Mouse (Mus musculus) brown adipose tissue, adult 24 weeks (tissue): ENCODE results near the gene 9530068E07Rik. TPM values are rescaled to one million over a fixed set of nuclear protein-coding genes. Genes with fewer than 3 reads are reported as not detected.

Experiments used
- H3K27ac ChIP-seq: fragments of 200-500 bp; replicated peaks from 2 replicates; pipeline ENCODE4 v1.5.1; 2012; ENCODE audit warnings: low read depth, mild to moderate bottlenecking, low read length
- H3K4me1 ChIP-seq: fragments of 200-500 bp; 2 replicates; pipeline ENCODE4 v1.6.1; 2012; ENCODE audit warnings: low read length, mixed read lengths; ENCODE audit not compliant: control insufficient read depth, insufficient read depth, insufficient read length
- H3K4me3 ChIP-seq: fragments of 200-500 bp; 2 replicates; pipeline ENCODE4 v1.5.1; 2012; ENCODE audit warnings: low read depth, mild to moderate bottlenecking, low read length, moderate library complexity; ENCODE audit not compliant: insufficient read depth
- polyA plus RNA-seq: library from polyadenylated mRNA; stranded (reverse); fragments of >200 nt; gene quantifications from 2 replicates; pipeline ENCODE4 v1.2.4, GENCODE M21; 2012; ENCODE audit not compliant: missing spikeins, insufficient read depth, insufficient read length

The 9530068E07Rik gene
- polyA plus RNA-seq, 1 experiment = 69.6 TPM

GRCm38 (mm10) chr11:52429440-52429839 is 33.2 kb downstream of the 9530068E07Rik start:
- H3K4me3 ChIP-seq = no peak overlapping the region

GRCm38 (mm10) chr11:52431594-52431993 is 35.4 kb downstream of the 9530068E07Rik start:
- no peak overlapping the region for H3K4me3 ChIP-seq
- no peaks in the 10 kb centered on the region for H3K4me1 ChIP-seq

More at GRCm38 (mm10) chr11:52429440-52429839, 33.2 kb downstream of the 9530068E07Rik start:
- Histone ChIP-seq H3K27ac (no peak overlapping the region), H3K4me1 (no peaks in the 10 kb centered on the region)

DNA sequence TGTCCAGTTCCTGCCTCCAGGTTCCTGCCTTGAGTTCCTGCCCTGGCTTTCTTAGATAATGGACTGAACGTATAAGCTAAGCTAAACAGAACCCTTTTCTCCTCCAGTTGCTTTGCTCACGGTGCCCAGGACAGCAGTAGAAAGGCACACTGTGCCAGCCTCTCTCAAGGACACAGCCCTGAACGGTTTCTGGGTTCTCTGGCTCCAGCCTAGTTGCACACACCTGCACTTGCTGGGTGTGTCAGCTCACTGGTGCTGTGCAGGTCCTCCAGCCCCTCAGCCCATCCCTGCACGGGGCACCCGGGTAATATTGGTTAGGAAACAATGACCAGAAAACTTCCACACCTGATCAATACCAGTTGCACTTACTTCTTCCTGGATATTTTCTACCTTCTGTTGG is 35.9 kb downstream of the 9530068E07Rik start:
- H3K27ac ChIP-seq = no peak overlapping the region
- no peak overlapping the region for H3K4me3 ChIP-seq
- no peaks in the 10 kb centered on the region for H3K4me1 ChIP-seq

More at GRCm38 (mm10) chr11:52431594-52431993, 35.4 kb downstream of the 9530068E07Rik start:
- H3K27ac ChIP-seq = no peak overlapping the region

- Histone ChIP-seq H3K4me1 (no peaks in the 10 kb centered on the region), H3K4me3 (no peak overlapping the region), H3K27ac (no peak overlapping the region)
Measured at GRCm38 (mm10) chr11:52433076-52433796, 37.0 kb downstream of the 9530068E07Rik start.

DNA sequence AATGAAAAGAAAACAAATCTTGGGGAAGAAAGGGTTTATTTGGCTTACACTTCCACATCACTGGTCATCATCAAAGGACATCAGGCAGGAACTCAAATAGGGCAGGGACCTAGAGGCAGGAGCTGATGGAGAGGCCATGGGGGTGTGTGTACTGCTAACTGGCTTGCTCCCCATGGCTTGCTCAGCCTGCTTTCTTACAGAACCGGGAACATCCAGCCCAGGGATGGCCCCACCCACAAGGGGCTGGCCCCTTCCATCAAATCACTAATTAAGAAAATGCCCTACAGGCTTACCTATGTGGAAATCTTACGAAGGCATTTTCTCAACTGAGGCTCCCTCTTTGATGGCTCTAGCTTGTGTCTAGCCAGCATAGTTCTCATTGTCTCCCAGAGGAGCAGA is 37.6 kb downstream of the 9530068E07Rik start:
- no peak overlapping the region for H3K4me3 ChIP-seq
- H3K27ac ChIP-seq = no peak overlapping the region
- H3K4me1 ChIP-seq = no peaks in the 10 kb centered on the region

DNA sequence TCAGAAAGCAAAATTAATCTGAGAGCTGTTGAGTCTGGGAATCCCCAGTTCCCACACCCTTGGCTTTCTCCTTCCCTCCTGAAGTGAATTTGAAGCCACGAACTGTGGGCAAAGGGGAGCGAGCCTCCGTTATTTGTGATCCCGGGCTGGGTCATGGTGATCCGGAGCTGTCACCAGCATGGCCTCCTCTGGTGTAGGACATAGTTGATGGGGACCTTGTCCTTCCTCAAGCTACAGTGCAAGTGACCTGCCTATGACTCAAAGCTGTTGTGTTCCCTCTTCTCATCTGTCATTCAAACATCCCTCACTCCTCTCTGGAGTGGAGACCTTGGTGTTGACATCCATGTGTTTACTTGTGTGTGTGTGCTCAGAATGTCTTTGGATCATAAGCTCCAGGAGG is 39.2 kb downstream of the 9530068E07Rik start:
- Histone ChIP-seq H3K4me1 (no peaks in the 10 kb centered on the region), H3K27ac (no peak overlapping the region), H3K4me3 (no peak overlapping the region)

DNA sequence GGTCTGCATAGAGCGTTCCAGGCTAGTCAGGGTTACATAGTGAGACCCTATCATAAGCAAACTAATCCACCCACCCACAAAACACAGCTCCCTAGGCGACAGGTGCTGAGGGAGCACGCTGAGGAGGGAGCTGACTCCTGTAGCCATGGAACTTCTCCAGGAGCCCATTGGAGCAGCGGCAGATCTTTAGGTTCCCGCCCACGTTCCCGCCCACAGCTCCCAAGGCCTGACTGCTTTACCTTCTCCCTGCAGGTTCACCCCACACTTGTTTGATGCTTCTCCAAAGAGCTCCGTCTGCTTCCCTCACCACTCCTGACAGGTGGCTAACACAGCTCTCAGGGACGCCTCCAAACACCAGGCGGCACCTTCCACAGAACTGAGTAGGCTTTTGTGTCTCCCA is 40.9 kb downstream of the 9530068E07Rik start:
- no peak overlapping the region for H3K27ac ChIP-seq
- no peak overlapping the region for H3K4me3 ChIP-seq
- H3K4me1 ChIP-seq = no peaks in the 10 kb centered on the region

DNA sequence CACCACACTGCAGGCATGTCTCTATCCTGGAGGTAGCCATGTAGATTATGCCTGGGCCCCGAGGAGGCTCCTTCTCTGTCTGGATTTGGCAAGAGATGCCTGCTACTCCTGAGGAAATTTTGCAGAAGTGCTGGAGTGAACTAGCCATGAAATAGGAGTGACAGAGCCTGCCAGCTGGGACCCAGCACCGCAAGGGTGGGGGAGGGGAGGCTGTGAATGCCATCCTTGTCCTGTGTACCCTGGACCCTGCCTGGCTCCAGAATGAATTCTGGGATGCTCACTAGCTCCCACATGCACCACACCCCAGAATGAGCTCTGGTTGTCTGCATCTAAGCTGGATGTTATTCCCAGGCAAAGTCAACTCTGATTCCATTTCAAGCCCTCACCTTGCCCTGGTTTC is 44.9 kb downstream of the 9530068E07Rik start:
- H3K4me3 ChIP-seq = no peak overlapping the region
- no peak overlapping the region for H3K27ac ChIP-seq
- H3K4me1 ChIP-seq = no peaks in the 10 kb centered on the region

DNA sequence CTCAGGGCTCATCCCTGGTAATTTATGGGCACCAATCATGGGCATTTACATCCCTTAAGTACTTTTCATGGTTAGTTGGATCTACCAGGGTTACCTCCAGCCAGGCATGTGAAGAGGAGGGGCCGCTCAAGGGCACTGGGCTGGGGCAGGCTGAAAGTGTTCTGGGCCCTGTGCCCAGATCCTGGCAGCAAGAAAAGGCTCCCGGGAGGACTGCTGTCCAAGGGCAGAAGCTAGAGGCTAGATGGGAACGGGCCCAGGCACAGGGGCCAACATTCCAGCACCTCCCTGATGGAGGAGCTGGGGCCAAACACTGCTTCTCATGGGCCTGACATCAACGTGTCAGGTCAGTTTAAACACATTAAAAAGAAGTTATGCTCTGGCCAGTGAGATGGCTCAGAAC is 51.0 kb downstream of the 9530068E07Rik start:
- no peak overlapping the region for H3K4me3 ChIP-seq
- H3K4me1 ChIP-seq = no peaks in the 10 kb centered on the region
- no peak overlapping the region for H3K27ac ChIP-seq

GRCm38 (mm10) chr11:52449004-52449403 is 52.8 kb downstream of the 9530068E07Rik start:
- no peak overlapping the region for H3K27ac ChIP-seq
- no peaks in the 10 kb centered on the region for H3K4me1 ChIP-seq
- H3K4me3 ChIP-seq = no peak overlapping the region

DNA sequence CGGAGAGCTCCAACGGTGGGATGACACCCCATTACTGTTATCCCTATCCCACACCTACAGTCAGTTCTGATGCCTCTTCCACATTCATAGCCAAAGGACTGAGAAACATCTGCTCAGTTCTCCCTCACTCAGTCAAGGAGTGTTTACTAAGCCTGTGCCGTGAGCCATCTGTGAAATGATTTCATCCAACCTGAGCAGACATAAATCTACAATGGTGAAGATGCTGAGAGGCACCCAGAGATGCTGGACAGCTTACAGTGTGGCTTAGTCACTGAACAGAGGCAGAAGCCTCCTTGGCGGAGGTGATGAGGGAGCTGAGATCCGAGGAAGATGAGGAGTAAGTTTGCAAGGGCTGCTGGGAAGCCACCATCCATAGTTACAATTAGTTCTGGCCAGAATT is 62.1 kb downstream of the 9530068E07Rik start:
- Histone ChIP-seq H3K4me3 (no peak overlapping the region), H3K4me1 (no peaks in the 10 kb centered on the region), H3K27ac (no peak overlapping the region)

Other genes with a start within 250 kb of the 9530068E07Rik start
- not detected in 2 replicates for gene Olfr1371, start 182.4 kb upstream of the 9530068E07Rik start, polyA plus RNA-seq
- gene Skp1a, start 164.4 kb upstream of the 9530068E07Rik start, polyA plus RNA-seq = 362 and 417 TPM in 2 replicates
- not detected in 2 replicates for gene Tcf7, start 113.4 kb upstream of the 9530068E07Rik start, polyA plus RNA-seq
- gene Vdac1, start 35.6 kb upstream of the 9530068E07Rik start, polyA plus RNA-seq = 336 and 395 TPM in 2 replicates